Mouse (Mus musculus): Measurements from ENCODE around the gene Gm7247.
"Not testable (repeated sequence)": the region's sequence is repeated elsewhere in the genome, so short reads cannot be mapped to it uniquely, and the experiment has no call there.

Gm7247 gene

DNA sequence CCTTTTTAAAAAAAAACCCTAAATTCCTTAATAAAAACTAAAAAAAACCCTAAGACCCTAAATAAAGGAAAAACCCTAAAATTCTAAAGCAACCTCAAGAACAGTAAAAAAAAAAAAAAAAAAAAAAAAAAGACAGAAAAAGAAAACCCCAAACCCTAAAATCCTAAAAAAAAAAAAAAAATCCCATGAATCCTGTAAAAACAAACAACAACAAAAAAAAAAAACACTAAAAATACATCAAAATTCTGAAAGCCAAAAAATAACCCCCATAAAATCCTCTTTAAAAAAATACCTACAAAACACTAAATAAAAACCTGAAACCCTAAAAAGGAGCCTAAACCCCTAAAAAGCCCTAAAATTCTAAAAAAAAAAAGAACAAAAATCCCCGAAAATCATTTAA, 135.4 kb downstream of the Gm7247 start:
- DNase-seq: no peak

DNA sequence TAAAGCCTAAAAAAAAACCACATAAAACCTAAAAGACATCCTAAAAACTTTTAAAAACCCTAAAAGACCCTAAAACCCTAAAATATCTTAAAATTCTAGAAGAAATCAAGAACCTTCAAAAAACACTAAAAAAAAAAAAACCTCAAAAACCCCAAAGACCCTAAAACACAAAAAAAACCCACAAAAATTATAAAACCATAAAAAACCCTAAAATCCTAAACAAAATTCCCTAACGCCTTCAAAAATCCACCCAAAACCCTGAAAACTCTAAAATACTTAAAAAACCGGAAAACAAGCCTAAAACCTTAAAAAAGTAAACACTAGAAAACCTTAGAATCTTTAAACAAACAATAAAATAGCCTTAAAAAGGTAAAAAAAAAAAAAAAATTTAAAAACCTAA, 136.4 kb downstream of the Gm7247 start:
- DNase-seq: no peak

DNA sequence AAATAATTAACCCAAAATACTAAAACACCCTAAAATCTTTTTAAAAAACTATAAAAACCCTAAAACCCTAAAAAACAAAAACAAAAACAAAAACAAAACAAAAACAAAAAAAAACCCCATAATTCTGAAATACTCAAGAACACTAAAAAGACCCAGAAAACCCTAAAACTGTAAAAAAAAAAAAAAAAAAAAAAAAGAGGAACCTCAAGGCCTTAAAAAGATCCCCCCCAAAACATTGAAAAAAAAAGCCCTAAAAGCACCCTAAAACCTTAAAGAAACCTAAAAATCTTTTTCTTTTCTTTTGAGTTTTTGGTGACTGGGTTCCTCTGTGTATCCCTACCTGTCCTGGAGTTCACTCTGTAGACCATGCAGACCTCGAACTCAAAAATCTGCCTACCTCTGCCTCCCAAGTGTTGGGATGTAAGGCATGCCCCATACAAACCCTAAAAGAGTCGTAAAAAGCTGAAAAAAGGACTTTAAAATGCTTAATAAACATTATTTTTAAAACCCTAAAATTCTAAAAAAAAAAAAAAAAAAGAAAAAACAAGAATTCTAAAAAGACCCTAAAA, 138.2 kb downstream of the Gm7247 start:
- DNase-seq: no peak

DNA sequence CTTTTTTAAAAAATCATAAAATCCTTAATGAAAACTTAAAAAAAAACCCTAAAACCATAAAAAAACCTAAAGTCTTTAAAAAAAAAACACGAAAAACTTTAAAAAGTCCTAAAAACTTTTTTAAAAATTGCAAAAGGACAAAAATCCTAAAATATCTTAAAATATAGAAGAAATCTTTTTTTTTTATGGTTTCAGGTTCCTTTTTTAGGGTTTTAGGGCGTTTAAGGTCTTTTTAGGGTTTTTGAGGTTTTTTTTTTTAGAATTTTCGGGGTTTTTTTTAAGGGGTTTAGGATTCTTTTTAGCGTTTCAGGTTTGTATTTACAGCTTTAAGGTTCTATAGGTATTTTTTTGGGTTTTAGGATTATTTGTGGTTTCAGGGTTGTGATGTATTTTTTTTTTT, 138.9 kb downstream of the Gm7247 start:
- no peak for DNase-seq

DNA sequence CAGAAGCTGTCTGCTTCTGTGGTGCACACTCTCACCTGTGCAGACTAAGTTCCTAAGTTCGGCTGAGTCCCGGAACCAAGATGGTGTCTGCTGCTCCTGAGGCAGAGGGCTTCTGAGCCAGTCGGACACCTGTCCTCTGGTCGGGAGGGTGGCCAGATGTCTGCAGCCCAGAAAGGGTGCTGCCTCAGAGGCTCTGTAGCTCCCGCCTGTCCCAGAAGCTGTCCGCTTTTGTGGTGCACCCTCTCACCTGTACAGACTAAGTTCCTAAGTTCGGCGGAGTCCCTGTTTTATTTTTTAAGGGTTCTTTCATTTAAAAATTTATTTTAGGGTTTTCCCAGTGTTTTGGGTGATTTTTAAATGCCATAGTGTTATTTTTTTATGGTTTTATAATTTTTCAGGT, 145.9 kb downstream of the Gm7247 start:
- no peak for DNase-seq

DNA sequence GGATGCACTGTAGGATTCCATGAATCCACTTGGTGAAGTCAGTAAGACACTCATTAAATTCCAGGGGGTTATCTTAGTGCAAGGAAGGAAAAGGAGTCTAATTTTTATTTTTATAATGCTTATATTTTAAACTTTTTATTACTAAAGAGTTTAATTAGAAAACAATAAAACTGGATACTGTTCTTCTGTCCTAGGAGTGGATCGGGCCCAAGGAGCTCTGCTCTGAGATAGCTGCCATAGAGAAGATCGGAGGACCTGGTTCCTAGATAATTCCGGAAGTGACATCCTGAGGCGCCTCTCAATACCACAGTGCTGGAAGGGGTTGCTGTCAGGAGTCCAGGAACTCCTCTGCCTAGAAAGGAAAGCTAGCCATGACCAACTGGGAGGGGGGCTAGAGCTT, 190.9 kb downstream of the Gm7247 start, which contains the start of gene Gm5622:
Gm5622 (plus strand) TSS at position 301 of the 400 bp plus-strand sequence.
- no peak for DNase-seq

DNA sequence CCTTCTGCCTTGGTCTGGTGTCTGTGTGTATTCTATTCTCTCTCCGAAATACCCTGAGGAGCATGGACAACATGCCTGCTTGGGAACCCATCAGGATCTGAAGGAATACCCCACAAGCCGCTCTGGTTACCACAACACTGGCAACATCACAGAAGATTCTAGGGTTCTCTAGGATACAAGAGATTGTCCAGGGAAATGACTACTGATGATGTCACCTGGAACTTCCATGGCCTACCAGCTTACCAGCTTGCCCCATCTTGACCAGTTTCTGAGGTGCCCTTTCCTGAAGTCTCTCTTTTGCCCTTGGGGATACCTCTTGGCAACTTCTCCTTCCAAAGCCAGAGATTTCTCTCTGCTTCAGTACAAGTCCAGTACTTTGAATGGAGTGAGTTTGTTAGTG, 212.4 kb downstream of the Gm7247 start, which contains the start of gene Gm17175:
Gm17175 (minus strand) TSS at position 101 of the 400 bp plus-strand sequence.
- not testable (repeated sequence) for DNase-seq

DNA sequence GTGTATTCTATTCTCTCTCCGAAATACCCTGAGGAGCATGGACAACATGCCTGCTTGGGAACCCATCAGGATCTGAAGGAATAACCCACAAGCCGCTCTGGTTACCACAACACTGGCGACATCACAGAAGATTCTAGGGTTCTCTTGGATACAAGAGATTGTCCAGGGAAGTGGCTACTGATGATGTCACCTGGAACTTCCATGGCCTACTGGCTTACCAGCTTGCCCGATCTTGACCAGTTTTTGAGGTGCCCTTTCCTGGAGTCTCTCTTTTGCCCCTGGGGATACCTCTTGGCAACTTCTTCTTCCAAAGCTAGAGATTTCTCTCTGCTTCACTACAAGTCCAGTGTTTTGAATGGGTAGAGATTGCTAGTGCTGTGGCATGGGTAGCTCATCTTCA, 230.5 kb downstream of the Gm7247 start, which contains the start of gene Gm17174:
Gm17174 (minus strand) TSS at position 101 of the 400 bp plus-strand sequence.
- not testable (repeated sequence) for DNase-seq

DNA sequence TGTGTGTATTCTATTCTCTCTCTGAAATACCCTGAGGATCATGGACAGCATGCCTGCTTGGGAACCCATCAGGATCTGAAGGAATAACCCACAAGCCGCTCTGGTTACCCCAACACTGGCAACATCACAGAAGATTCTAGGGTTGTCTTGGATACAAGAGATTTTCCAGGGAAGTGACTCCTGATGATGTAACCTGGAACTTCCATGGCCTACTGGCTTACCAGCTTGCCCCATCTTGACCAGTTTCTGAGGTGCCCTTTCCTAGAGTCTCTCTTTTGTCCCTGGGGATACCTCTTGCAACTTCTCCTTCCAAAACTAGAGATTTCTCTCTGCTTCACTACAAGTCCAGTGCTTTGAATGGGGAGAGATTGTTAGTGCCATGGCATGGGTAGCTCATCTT, 249.7 kb downstream of the Gm7247 start, which contains the start of gene Gm17078:
Gm17078 (minus strand) TSS at position 101 of the 400 bp plus-strand sequence.
- no peak for DNase-seq

All from kidney, postnatal 14 days (tissue).